Mouse (Mus musculus): ENCODE results near the gene Zfp408. TPM values are rescaled to one million over a fixed set of nuclear protein-coding genes. Genes with fewer than 3 reads are reported as not detected.
"Not testable (repeated sequence)": the region's sequence is repeated elsewhere in the genome, so short reads cannot be mapped to it uniquely, and the experiment has no call there.

Gene Zfp408
- polyA plus RNA-seq, 1 experiment from 2014 or later, result 10.2 TPM

- no peak overlapping the region for H3K9ac ChIP-seq (ENCODE audit: low read depth, low read length)
- no peaks in the 10 kb centered on the region for H3K9me3 ChIP-seq (ENCODE audit: control insufficient read depth, low read length)
- no peaks in the 10 kb centered on the region for H3K27me3 ChIP-seq (ENCODE audit: control insufficient read depth, insufficient read depth, low read length)
- 84% methylated on average over 9 of the region's 9 CpGs for WGBS
- ATAC-seq (ENCODE audit: low FRiP score), result no peak
- no peak overlapping the region for H3K4me2 ChIP-seq (replicated peaks; ENCODE audit: low read depth, low read length)
- DNase-seq (ENCODE audit: low spot score), result no peak
- no peaks in the 10 kb centered on the region for H3K36me3 ChIP-seq (ENCODE audit: control insufficient read depth, insufficient read depth, low read length)
- H3K4me1 ChIP-seq (replicated peaks; ENCODE audit: control insufficient read depth, insufficient read depth, low read length), result no peaks in the 10 kb centered on the region
- H3K4me3 ChIP-seq (ENCODE audit: low read depth, low read length), result no peak overlapping the region
- H3K27ac ChIP-seq (ENCODE audit: low read depth, low read length), result no peak overlapping the region
Observed at GRCm38 (mm10) chr2:91634841-91635240, 14.8 kb downstream of the Zfp408 start.

GRCm38 (mm10) chr2:91633334-91633977, 16.1 kb downstream of the Zfp408 start:
- no peaks in the 10 kb centered on the region for H3K36me3 ChIP-seq (ENCODE audit: control insufficient read depth, insufficient read depth, low read length)
- no peaks in the 10 kb centered on the region for H3K4me1 ChIP-seq (replicated peaks; ENCODE audit: control insufficient read depth, insufficient read depth, low read length)
- H3K4me2 ChIP-seq (replicated peaks; ENCODE audit: low read depth, low read length), result no peak overlapping the region
- no peak overlapping the region for H3K27ac ChIP-seq (ENCODE audit: low read depth, low read length)
- H3K9ac ChIP-seq (ENCODE audit: low read depth, low read length), result no peak overlapping the region
- no peaks in the 10 kb centered on the region for H3K27me3 ChIP-seq (ENCODE audit: control insufficient read depth, insufficient read depth, low read length)
- ATAC-seq (ENCODE audit: low FRiP score) (no peak), DNase-seq (ENCODE audit: low spot score) (no peak)
- H3K4me3 ChIP-seq (ENCODE audit: low read depth, low read length), result no peak overlapping the region
- 81% methylated on average over 12 of the region's 12 CpGs for WGBS
- no peaks in the 10 kb centered on the region for H3K9me3 ChIP-seq (ENCODE audit: control insufficient read depth, low read length)

GRCm38 (mm10) chr2:91632316-91632715, 17.3 kb downstream of the Zfp408 start:
- Histone ChIP-seq H3K9ac (ENCODE audit: low read depth, low read length) (no peak overlapping the region), H3K36me3 (ENCODE audit: control insufficient read depth, insufficient read depth, low read length) (no peaks in the 10 kb centered on the region), H3K27me3 (ENCODE audit: control insufficient read depth, insufficient read depth, low read length) (no peaks in the 10 kb centered on the region), H3K4me3 (ENCODE audit: low read depth, low read length) (no peak overlapping the region), H3K27ac (ENCODE audit: low read depth, low read length) (no peak overlapping the region), H3K4me1 (replicated peaks; ENCODE audit: control insufficient read depth, insufficient read depth, low read length) (no peaks in the 10 kb centered on the region), H3K4me2 (replicated peaks; ENCODE audit: low read depth, low read length) (no peak overlapping the region), H3K9me3 (ENCODE audit: control insufficient read depth, low read length) (no peaks in the 10 kb centered on the region)
- DNase-seq (ENCODE audit: low spot score) (no peak), ATAC-seq (ENCODE audit: low FRiP score) (no peak)
- 93% methylated on average over 5 of the region's 5 CpGs for WGBS

- DNase-seq (ENCODE audit: low spot score), result no peak
- no peaks in the 10 kb centered on the region for H3K9me3 ChIP-seq (ENCODE audit: control insufficient read depth, low read length)
- H3K4me1 ChIP-seq (replicated peaks; ENCODE audit: control insufficient read depth, insufficient read depth, low read length), result no peaks in the 10 kb centered on the region
- no peak overlapping the region for H3K27ac ChIP-seq (ENCODE audit: low read depth, low read length)
- H3K36me3 ChIP-seq (ENCODE audit: control insufficient read depth, insufficient read depth, low read length), result no peaks in the 10 kb centered on the region
- H3K9ac ChIP-seq (ENCODE audit: low read depth, low read length), result no peak overlapping the region
- no peak overlapping the region for H3K4me3 ChIP-seq (ENCODE audit: low read depth, low read length)
- no peak overlapping the region for H3K4me2 ChIP-seq (replicated peaks; ENCODE audit: low read depth, low read length)
- no peak for ATAC-seq (ENCODE audit: low FRiP score)
- WGBS, result 88% methylated on average over 5 of the region's 5 CpGs
- no peaks in the 10 kb centered on the region for H3K27me3 ChIP-seq (ENCODE audit: control insufficient read depth, insufficient read depth, low read length)
Observed at GRCm38 (mm10) chr2:91631826-91632225, 17.8 kb downstream of the Zfp408 start.

GRCm38 (mm10) chr2:91630384-91630783, 19.2 kb downstream of the Zfp408 start:
- 93% methylated on average over 12 of the region's 12 CpGs for WGBS
- H3K9me3 ChIP-seq (ENCODE audit: control insufficient read depth, low read length), result no peaks in the 10 kb centered on the region
- H3K4me3 ChIP-seq (ENCODE audit: low read depth, low read length), result no peak overlapping the region
- H3K9ac ChIP-seq (ENCODE audit: low read depth, low read length), result no peak overlapping the region
- ATAC-seq (ENCODE audit: low FRiP score) (no peak), DNase-seq (ENCODE audit: low spot score) (no peak)
- H3K27me3 ChIP-seq (ENCODE audit: control insufficient read depth, insufficient read depth, low read length), result no peaks in the 10 kb centered on the region
- no peak overlapping the region for H3K27ac ChIP-seq (ENCODE audit: low read depth, low read length)
- H3K4me1 ChIP-seq (replicated peaks; ENCODE audit: control insufficient read depth, insufficient read depth, low read length), result no peaks in the 10 kb centered on the region
- no peaks in the 10 kb centered on the region for H3K36me3 ChIP-seq (ENCODE audit: control insufficient read depth, insufficient read depth, low read length)
- H3K4me2 ChIP-seq (replicated peaks; ENCODE audit: low read depth, low read length), result no peak overlapping the region

- Histone ChIP-seq H3K9me3 (ENCODE audit: control insufficient read depth, low read length) (no peaks in the 10 kb centered on the region), H3K4me2 (replicated peaks; ENCODE audit: low read depth, low read length) (no peak overlapping the region), H3K4me3 (ENCODE audit: low read depth, low read length) (no peak overlapping the region), H3K27me3 (ENCODE audit: control insufficient read depth, insufficient read depth, low read length) (no peaks in the 10 kb centered on the region), H3K4me1 (replicated peaks; ENCODE audit: control insufficient read depth, insufficient read depth, low read length) (no peaks in the 10 kb centered on the region), H3K27ac (ENCODE audit: low read depth, low read length) (no peak overlapping the region), H3K36me3 (ENCODE audit: control insufficient read depth, insufficient read depth, low read length) (no peaks in the 10 kb centered on the region), H3K9ac (ENCODE audit: low read depth, low read length) (no peak overlapping the region)
- 87% methylated on average over 18 of the region's 18 CpGs for WGBS
- ATAC-seq (ENCODE audit: low FRiP score), result no peak
- DNase-seq (ENCODE audit: low spot score), result no peak
Observed at GRCm38 (mm10) chr2:91629682-91630081, 19.9 kb downstream of the Zfp408 start.

- no peak overlapping the region for H3K4me3 ChIP-seq (ENCODE audit: low read depth, low read length)
- ATAC-seq (ENCODE audit: low FRiP score) (no peak), DNase-seq (ENCODE audit: low spot score) (no peak)
- H3K4me2 ChIP-seq (replicated peaks; ENCODE audit: low read depth, low read length), result no peak overlapping the region
- 94% methylated on average over 8 of the region's 8 CpGs for WGBS
- H3K4me1 ChIP-seq (replicated peaks; ENCODE audit: control insufficient read depth, insufficient read depth, low read length), result no peaks in the 10 kb centered on the region
- H3K27me3 ChIP-seq (ENCODE audit: control insufficient read depth, insufficient read depth, low read length), result no peaks in the 10 kb centered on the region
- no peak overlapping the region for H3K27ac ChIP-seq (ENCODE audit: low read depth, low read length)
- H3K9ac ChIP-seq (ENCODE audit: low read depth, low read length), result no peak overlapping the region
- no peaks in the 10 kb centered on the region for H3K9me3 ChIP-seq (ENCODE audit: control insufficient read depth, low read length)
- no peaks in the 10 kb centered on the region for H3K36me3 ChIP-seq (ENCODE audit: control insufficient read depth, insufficient read depth, low read length)
Observed at GRCm38 (mm10) chr2:91628171-91628570, 21.4 kb downstream of the Zfp408 start.

- Histone ChIP-seq H3K4me3 (ENCODE audit: low read depth, low read length) (no peak overlapping the region), H3K9ac (ENCODE audit: low read depth, low read length) (no peak overlapping the region), H3K9me3 (ENCODE audit: control insufficient read depth, low read length) (no peaks in the 10 kb centered on the region), H3K4me2 (replicated peaks; ENCODE audit: low read depth, low read length) (no peak overlapping the region), H3K27ac (ENCODE audit: low read depth, low read length) (no peak overlapping the region), H3K27me3 (ENCODE audit: control insufficient read depth, insufficient read depth, low read length) (no peaks in the 10 kb centered on the region), H3K4me1 (replicated peaks; ENCODE audit: control insufficient read depth, insufficient read depth, low read length) (no peaks in the 10 kb centered on the region), H3K36me3 (ENCODE audit: control insufficient read depth, insufficient read depth, low read length) (no peaks in the 10 kb centered on the region)
- ATAC-seq (ENCODE audit: low FRiP score), result no peak
- 74% methylated on average over 5 of the region's 5 CpGs for WGBS
- no peak for DNase-seq (ENCODE audit: low spot score)
Observed at GRCm38 (mm10) chr2:91627486-91627885, 22.1 kb downstream of the Zfp408 start.

- H3K4me3 ChIP-seq (ENCODE audit: low read depth, low read length); H3K27ac ChIP-seq (ENCODE audit: low read depth, low read length); H3K9me3 ChIP-seq (ENCODE audit: control insufficient read depth, low read length); H3K9ac ChIP-seq (ENCODE audit: low read depth, low read length); DNase-seq (ENCODE audit: low spot score); H3K4me1 ChIP-seq (replicated peaks; ENCODE audit: control insufficient read depth, insufficient read depth, low read length); H3K4me2 ChIP-seq (replicated peaks; ENCODE audit: low read depth, low read length); ATAC-seq (ENCODE audit: low FRiP score); H3K27me3 ChIP-seq (ENCODE audit: control insufficient read depth, insufficient read depth, low read length): not testable (repeated sequence)
- H3K36me3 ChIP-seq (ENCODE audit: control insufficient read depth, insufficient read depth, low read length), result peaks cover 21% of the 10 kb centered on the region
- 94% methylated on average over 7 of the region's 7 CpGs for WGBS
Observed at GRCm38 (mm10) chr2:91623366-91623765, 26.2 kb downstream of the Zfp408 start.

Measured in hindbrain, embryonic 11.5 days (tissue).